In the genomic region with DNA sequence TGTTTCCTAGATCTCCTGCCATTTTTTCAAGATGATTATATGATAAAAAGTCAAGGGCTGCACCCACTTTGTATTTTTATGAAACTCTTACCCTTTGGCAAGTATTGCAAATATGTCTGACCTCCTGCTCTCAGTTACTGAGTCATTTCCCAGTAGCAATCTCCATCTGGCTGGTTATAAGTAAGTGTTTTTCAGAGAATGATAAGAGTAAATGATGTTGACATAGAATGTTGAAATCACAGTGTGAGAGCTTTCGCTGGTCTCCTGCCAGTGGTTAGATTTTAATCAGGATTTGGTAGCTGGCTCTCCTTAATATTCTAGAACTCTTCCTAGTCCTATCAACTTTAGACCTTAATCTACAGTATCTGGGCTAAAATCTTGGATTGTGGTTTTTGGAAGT, we compare ENCODE assay signal across 21 mouse cellular contexts. TPM values are rescaled to one million over a fixed set of nuclear protein-coding genes. Genes with fewer than 3 reads are reported as not detected.
DNase-seq lines count a peak whose midpoint lies in the region; ATAC-seq and TF ChIP-seq lines count a peak whose summit lies in the region.
"Had no signal": no experiment of that assay in that cellular context is flagged by ENCODE, and none has a peak within 500 bp of the region (broad histone marks: within the 10 kb centered on the region; RNA-seq: fewer than 3 reads in every experiment).

No protein-coding gene starts in this region.

- peak; percentile 10 for DNase-seq in kidney, adult 2 months
- no peak for DNase-seq in kidney, postnatal 36 days
- peak; percentile 82 for DNase-seq in NIH3T3 (ENCODE audit: low read depth)
- DNase-seq in lung, postnatal 25 days (ENCODE audit: low spot score), result peak; percentile 73
- DNase-seq in cerebellum, postnatal 4 days (ENCODE audit: low spot score in 2 of 2), result no peak
- DNase-seq: cerebellum, adult 11 months; cerebellum, postnatal 36 days; heart, adult 2 months; kidney, adult 18-20 months; right cerebral cortex, postnatal 14 days; thymus, postnatal 4 days had no signal

- H3K4me2 ChIP-seq in intestine, embryonic 15.5 days (replicated peaks), result no peak overlapping the region
- H3K4me2 ChIP-seq in hindbrain, embryonic 16.5 days (ENCODE audit: low read length), result no peak overlapping the region
- H3K4me2 ChIP-seq: hindbrain, embryonic 12.5 days; limb, embryonic 12.5 days; midbrain, embryonic 13.5 days had no signal

- H3K27me3 ChIP-seq in kidney, adult 2 months (replicated peaks; ENCODE audit: control insufficient read depth, insufficient read depth, low read length), result no peaks in the 10 kb centered on the region
- no peaks in the 10 kb centered on the region for H3K27me3 ChIP-seq in intestine, embryonic 15.5 days (replicated peaks)
- H3K27me3 ChIP-seq in hindbrain, embryonic 16.5 days (replicated peaks; ENCODE audit: control insufficient read depth, insufficient read depth, low read length), result no peaks in the 10 kb centered on the region
- H3K27me3 ChIP-seq: hindbrain, embryonic 12.5 days; limb, embryonic 12.5 days; midbrain, embryonic 13.5 days had no signal

- no peak for TF ChIP-seq POLR2A in kidney, adult 2 months (IDR thresholded peaks at IDR 0.05; ENCODE audit: low read depth, low read length)

- no peaks in the 10 kb centered on the region for H3K9me3 ChIP-seq in intestine, embryonic 15.5 days
- peaks cover under 1% of the 10 kb centered on the region; the same call in 1 of the 2 replicates for H3K9me3 ChIP-seq in hindbrain, embryonic 16.5 days (ENCODE audit: control insufficient read depth, low read length)

- no peak overlapping the region for H3K4me3 ChIP-seq in kidney, adult 2 months (ENCODE audit: insufficient read depth, low read depth, low read length)
- H3K4me3 ChIP-seq in intestine, embryonic 15.5 days (replicated peaks), result no peak overlapping the region
- no peak overlapping the region for H3K4me3 ChIP-seq in hindbrain, embryonic 16.5 days (ENCODE audit: low read length)
- H3K4me3 ChIP-seq: forebrain, embryonic 10.5 days; heart, adult 2 months; hindbrain, embryonic 12.5 days; limb, embryonic 12.5 days; midbrain, embryonic 13.5 days had no signal

- no peaks in the 10 kb centered on the region for H3K4me1 ChIP-seq in kidney, adult 2 months (ENCODE audit: control insufficient read depth, insufficient read depth, low read length)
- H3K4me1 ChIP-seq in intestine, embryonic 15.5 days (replicated peaks), result no peaks in the 10 kb centered on the region; the same call in 1 of the 2 replicates
- no peaks in the 10 kb centered on the region for H3K4me1 ChIP-seq in hindbrain, embryonic 16.5 days (ENCODE audit: control insufficient read depth, insufficient read depth, low read depth, low read length)
- H3K4me1 ChIP-seq: forebrain, embryonic 10.5 days; hindbrain, embryonic 12.5 days; limb, embryonic 12.5 days; midbrain, embryonic 13.5 days had no signal

- TF ChIP-seq CTCF in kidney, adult 2 months (conservative IDR thresholded peaks at IDR 0.05; ENCODE audit: insufficient read depth, insufficient read length, low read depth, low read length), result no peak

- H3K27ac ChIP-seq in kidney, adult 2 months (ENCODE audit: insufficient read depth, low read depth, low read length), result no peak overlapping the region
- no peak overlapping the region for H3K27ac ChIP-seq in intestine, embryonic 15.5 days
- no peak overlapping the region for H3K27ac ChIP-seq in hindbrain, embryonic 16.5 days (ENCODE audit: low read depth, low read length)
- H3K27ac ChIP-seq: forebrain, embryonic 10.5 days; heart, adult 2 months; hindbrain, embryonic 12.5 days; limb, embryonic 12.5 days; midbrain, embryonic 13.5 days had no signal

- no peaks in the 10 kb centered on the region for H3K36me3 ChIP-seq in kidney, adult 2 months (ENCODE audit: control insufficient read depth, insufficient read depth, low read length)
- H3K36me3 ChIP-seq in intestine, embryonic 15.5 days, result no peaks in the 10 kb centered on the region
- no peaks in the 10 kb centered on the region for H3K36me3 ChIP-seq in hindbrain, embryonic 16.5 days (ENCODE audit: control insufficient read depth, insufficient read depth, low read length)
- H3K36me3 ChIP-seq: forebrain, embryonic 10.5 days; G1E; hindbrain, embryonic 12.5 days; limb, embryonic 12.5 days; midbrain, embryonic 13.5 days had no signal

- 71% methylated on average over 1 of the region's 1 CpGs for WGBS in kidney, adult 2 months
- WGBS in intestine, embryonic 15.5 days, result 54% methylated on average over 1 of the region's 1 CpGs
- WGBS in hindbrain, embryonic 16.5 days, result 89% methylated on average over 1 of the region's 1 CpGs

- peak; percentile 45; the same call in 1 of the 2 replicates for ATAC-seq in intestine, embryonic 15.5 days
- no peak for ATAC-seq in erythroid progenitor cell, adult 5-6 weeks (replicated peaks; ENCODE audit: low FRiP score, poor library complexity, severe bottlenecking)
- ATAC-seq in hindbrain, embryonic 16.5 days, result no peak
- ATAC-seq: midbrain, embryonic 13.5 days had no signal

- H3K9ac ChIP-seq in intestine, embryonic 15.5 days, result no peak overlapping the region
- no peak overlapping the region for H3K9ac ChIP-seq in hindbrain, embryonic 16.5 days (ENCODE audit: low read depth, low read length)
- H3K9ac ChIP-seq: hindbrain, embryonic 12.5 days; limb, embryonic 12.5 days; midbrain, embryonic 13.5 days had no signal

RNA-seq across cellular contexts. Expression of a gene that starts 20.0 kb away (rescaled TPM):
- polyA plus RNA-seq in kidney, adult 2 months (2012; rRNA removed), result 0.02 TPM in 1 of 2 replicates, not detected in the other
- polyA plus RNA-seq in intestine, embryonic 15.5 days (2015; fragmentation: Nextera tagmentation; extraction: Ambion mirVana), result 126 and 138 TPM in 2 replicates
- not detected in 2 replicates for total RNA-seq in erythroid progenitor cell, adult 5-6 weeks (2015; ENCODE audit: low replicate concordance)
- total RNA-seq in erythroid progenitor cell, adult 5-6 weeks (2017; ENCODE audit: low replicate concordance), result not detected in 2 replicates
- not detected in 2 replicates for polyA plus RNA-seq in hindbrain, embryonic 16.5 days (2015; fragmentation: Nextera tagmentation; extraction: Ambion mirVana)
- total RNA-seq: heart, adult 2 months; layer of hippocampus, postnatal 14 days had no signal
- polyA plus RNA-seq: embryonic facial prominence, embryonic 11.5 days; forebrain, embryonic 10.5 days; G1E; hindbrain, embryonic 12.5 days; limb, embryonic 12.5 days; midbrain, embryonic 13.5 days had no signal

Comparison
In these comparisons a context has a peak if more than half of its experiments do, and no peak if none do; other contexts are left out.
1. DNase-seq: peak in kidney, adult 2 months (single experiment), NIH3T3 (single experiment) and lung, postnatal 25 days (single experiment); none in kidney, postnatal 36 days (0 of 2) and cerebellum, postnatal 4 days (0 of 2).
2. RNA of a gene that starts 20.0 kb away (polyA plus RNA-seq): 126 to 138 TPM in intestine, embryonic 15.5 days; 0.02 TPM in kidney, adult 2 months and not detected in hindbrain, embryonic 16.5 days; every median in the first group is over 100 times any median in the second.